Mouse (Mus musculus) limb, embryonic 13.5 days (tissue): ENCODE results near the gene Prr15. TPM values are rescaled to one million over a fixed set of nuclear protein-coding genes. Genes with fewer than 3 reads are reported as not detected.

Experiments
- ATAC-seq: fragments of 200-750 bp; cut with Nextera tagmentation; 2 replicates; pipeline ENCODE4 v1.8.0; 2017; ENCODE audit warnings: low read depth, moderate number of reproducible peaks, moderate TSS enrichment; ENCODE audit not compliant: low FRiP score
- H3K27ac ChIP-seq: fragments of 300-500 bp; sonication (generic); 2 replicates; pipeline ENCODE4 v1.5.1; 2015; ENCODE audit warnings: inconsistent platforms, mild to moderate bottlenecking, moderate library complexity
- H3K27me3 ChIP-seq: fragments of 300-500 bp; sonication (generic); 2 replicates; pipeline ENCODE4 v1.6.1; 2015; ENCODE audit warnings: mild to moderate bottlenecking, inconsistent platforms
- H3K36me3 ChIP-seq: fragments of 300-500 bp; sonication (generic); 2 replicates; pipeline ENCODE4 v1.6.1; 2015; ENCODE audit warnings: inconsistent platforms, mild to moderate bottlenecking, moderate library complexity
- H3K4me1 ChIP-seq: fragments of 300-500 bp; sonication (generic); 2 replicates; pipeline ENCODE4 v1.6.1; 2015; ENCODE audit warnings: inconsistent platforms
- H3K4me2 ChIP-seq: fragments of 300-500 bp; sonication (generic); replicated peaks from 2 replicates; pipeline ENCODE4 v1.6.1; 2015; ENCODE audit warnings: inconsistent platforms, mild to moderate bottlenecking, moderate library complexity
- H3K4me3 ChIP-seq: fragments of 300-500 bp; sonication (generic); 2 replicates; pipeline ENCODE4 v1.5.1; 2015; ENCODE audit warnings: moderate library complexity, mild to moderate bottlenecking, inconsistent platforms
- H3K9ac ChIP-seq: fragments of 300-500 bp; sonication (generic); 2 replicates; pipeline ENCODE4 v1.6.1; 2015; ENCODE audit warnings: mild to moderate bottlenecking, inconsistent platforms
- H3K9me3 ChIP-seq: fragments of 300-500 bp; sonication (generic); 2 replicates; pipeline ENCODE4 v1.6.1; 2016; ENCODE audit warnings: inconsistent platforms
- WGBS: fragments of 180-500 bp; shearing (Covaris S2); methylation state at CpG from one replicate; pipeline ENCODE4 v1.1.7; 2015; 5-methylcytosine and 5-hydroxymethylcytosine counted together
- polyA plus RNA-seq: library from polyadenylated mRNA; unstranded; fragments of >200 nt; fragmentation: Nextera tagmentation; extraction: Ambion mirVana; gene quantifications from 2 replicates; pipeline ENCODE4 v1.2.1, GENCODE M21; 2015

Prr15 gene
- polyA plus RNA-seq, 1 experiment from 2014 or later, result 0.57 TPM

GRCm38 (mm10) chr6:54333116-54333651, 7.5 kb downstream of the Prr15 start:
- Histone ChIP-seq H3K36me3 (no peaks in the 10 kb centered on the region), H3K27me3 (peaks cover 42% of the 10 kb centered on the region), H3K4me1 (peaks cover 33% of the 10 kb centered on the region), H3K9ac (no peak overlapping the region), H3K9me3 (no peaks in the 10 kb centered on the region), H3K4me2 (no peak overlapping the region), H3K27ac (no peak overlapping the region), H3K4me3 (no peak overlapping the region)
- no peak for ATAC-seq
- WGBS, result 54% methylated on average over 11 of the region's 11 CpGs

GRCm38 (mm10) chr6:54333652-54334396, 8.2 kb downstream of the Prr15 start:
- no peak overlapping the region for H3K27ac ChIP-seq
- H3K9ac ChIP-seq, result no peak overlapping the region
- 19% methylated on average over 9 of the region's 9 CpGs for whole genome bisulfite sequencing
- H3K27me3 ChIP-seq, result peaks cover 36% of the 10 kb centered on the region
- H3K4me2 ChIP-seq, result no peak overlapping the region
- no peak overlapping the region for H3K4me3 ChIP-seq
- peaks cover 32% of the 10 kb centered on the region for H3K4me1 ChIP-seq
- no peaks in the 10 kb centered on the region for H3K36me3 ChIP-seq
- ATAC-seq, result no peak
- no peaks in the 10 kb centered on the region for H3K9me3 ChIP-seq

- Histone ChIP-seq H3K9ac (no peak overlapping the region), H3K27me3 (peaks cover 20% of the 10 kb centered on the region), H3K36me3 (no peaks in the 10 kb centered on the region), H3K4me1 (peaks cover 19% of the 10 kb centered on the region), H3K9me3 (no peaks in the 10 kb centered on the region), H3K27ac (no peak overlapping the region), H3K4me3 (no peak overlapping the region), H3K4me2 (no peak overlapping the region)
- no peak for ATAC-seq
- WGBS, result 59% methylated on average over 6 of the region's 6 CpGs
Observed at GRCm38 (mm10) chr6:54337321-54337720, 11.7 kb downstream of the Prr15 start.

GRCm38 (mm10) chr6:54341133-54341532, 15.5 kb downstream of the Prr15 start:
- ATAC-seq, result no peak
- no peak overlapping the region for H3K4me3 ChIP-seq
- peaks cover 3% of the 10 kb centered on the region for H3K27me3 ChIP-seq
- WGBS, result 85% methylated on average over 5 of the region's 5 CpGs
- no peaks in the 10 kb centered on the region for H3K36me3 ChIP-seq
- no peak overlapping the region for H3K9ac ChIP-seq
- H3K9me3 ChIP-seq, result no peaks in the 10 kb centered on the region
- H3K4me1 ChIP-seq, result no peaks in the 10 kb centered on the region
- H3K4me2 ChIP-seq, result no peak overlapping the region
- H3K27ac ChIP-seq, result no peak overlapping the region

- Histone ChIP-seq H3K9ac (no peak overlapping the region), H3K27ac (no peak overlapping the region), H3K9me3 (no peaks in the 10 kb centered on the region), H3K27me3 (no peaks in the 10 kb centered on the region), H3K4me2 (no peak overlapping the region), H3K4me3 (no peak overlapping the region), H3K4me1 (no peaks in the 10 kb centered on the region), H3K36me3 (no peaks in the 10 kb centered on the region)
- ATAC-seq, result no peak
- 90% methylated on average over 10 of the region's 10 CpGs for WGBS
Observed at GRCm38 (mm10) chr6:54342223-54342622, 16.6 kb downstream of the Prr15 start.

- 81% methylated on average over 5 of the region's 5 CpGs for WGBS
- H3K4me1 ChIP-seq, result no peaks in the 10 kb centered on the region
- H3K36me3 ChIP-seq, result no peaks in the 10 kb centered on the region
- no peak for ATAC-seq
- no peaks in the 10 kb centered on the region for H3K9me3 ChIP-seq
- no peaks in the 10 kb centered on the region for H3K27me3 ChIP-seq
- no peak overlapping the region for H3K27ac ChIP-seq
- no peak overlapping the region for H3K4me3 ChIP-seq
- H3K4me2 ChIP-seq, result no peak overlapping the region
- no peak overlapping the region for H3K9ac ChIP-seq
Observed at GRCm38 (mm10) chr6:54351860-54352259, 26.2 kb downstream of the Prr15 start.

- WGBS, result 68% methylated on average over 14 of the region's 14 CpGs
- Histone ChIP-seq H3K27ac (no peak overlapping the region), H3K4me1 (no peaks in the 10 kb centered on the region), H3K9me3 (no peaks in the 10 kb centered on the region), H3K9ac (no peak overlapping the region), H3K4me2 (no peak overlapping the region), H3K4me3 (no peak overlapping the region), H3K27me3 (no peaks in the 10 kb centered on the region), H3K36me3 (no peaks in the 10 kb centered on the region)
- no peak for ATAC-seq
Observed at GRCm38 (mm10) chr6:54352931-54353690, 27.5 kb downstream of the Prr15 start.

GRCm38 (mm10) chr6:54353698-54354097, 28.1 kb downstream of the Prr15 start:
- H3K4me3 ChIP-seq, result no peak overlapping the region
- H3K27ac ChIP-seq, result no peak overlapping the region
- ATAC-seq, result no peak
- no peaks in the 10 kb centered on the region for H3K36me3 ChIP-seq
- no peak overlapping the region for H3K4me2 ChIP-seq
- H3K27me3 ChIP-seq, result no peaks in the 10 kb centered on the region
- H3K4me1 ChIP-seq, result no peaks in the 10 kb centered on the region
- no peaks in the 10 kb centered on the region for H3K9me3 ChIP-seq
- 85% methylated on average over 5 of the region's 5 CpGs for WGBS
- no peak overlapping the region for H3K9ac ChIP-seq

- WGBS, result 81% methylated on average over 6 of the region's 6 CpGs
Observed at GRCm38 (mm10) chr6:54355626-54356025, 30.0 kb downstream of the Prr15 start.

GRCm38 (mm10) chr6:54362526-54363324, 37.1 kb downstream of the Prr15 start:
- WGBS, result 49% methylated on average over 12 of the region's 12 CpGs
- Histone ChIP-seq H3K9ac (no peak overlapping the region), H3K27me3 (no peaks in the 10 kb centered on the region), H3K4me2 (no peak overlapping the region), H3K4me1 (peaks cover 17% of the 10 kb centered on the region), H3K4me3 (no peak overlapping the region), H3K9me3 (no peaks in the 10 kb centered on the region), H3K36me3 (no peaks in the 10 kb centered on the region), H3K27ac (no peak overlapping the region)
- no peak for ATAC-seq

More at GRCm38 (mm10) chr6:54355626-54356025, 30.0 kb downstream of the Prr15 start:
- Histone ChIP-seq H3K4me3 (no peak overlapping the region), H3K36me3 (no peaks in the 10 kb centered on the region), H3K27ac (no peak overlapping the region), H3K9ac (no peak overlapping the region), H3K9me3 (no peaks in the 10 kb centered on the region), H3K4me1 (no peaks in the 10 kb centered on the region), H3K4me2 (no peak overlapping the region), H3K27me3 (no peaks in the 10 kb centered on the region)
- ATAC-seq, result no peak

- H3K4me3 ChIP-seq, result no peak overlapping the region
- no peak for ATAC-seq
- no peak overlapping the region for H3K27ac ChIP-seq
- peaks cover 17% of the 10 kb centered on the region for H3K4me1 ChIP-seq
- H3K4me2 ChIP-seq, result no peak overlapping the region
- H3K9me3 ChIP-seq, result no peaks in the 10 kb centered on the region
- WGBS, result 87% methylated on average over 12 of the region's 12 CpGs
- H3K9ac ChIP-seq, result no peak overlapping the region
- H3K36me3 ChIP-seq, result no peaks in the 10 kb centered on the region
- 0 out of 2 replicates have a peak, but pooled peaks cover under 1% of the 10 kb centered on the region for H3K27me3 ChIP-seq
Observed at GRCm38 (mm10) chr6:54364406-54365136, 38.9 kb downstream of the Prr15 start.
